Mouse (Mus musculus): Measurements from ENCODE around the gene Ctf2. TPM values are rescaled to one million over a fixed set of nuclear protein-coding genes. Genes with fewer than 3 reads are reported as not detected.

Gene Ctf2
- total and polyA plus RNA-seq, 3 experiments = 0.36 TPM; not detected in 2

- no peak for TF ChIP-seq ZMIZ1 (IDR thresholded peaks at IDR 0.05; ENCODE audit: low read depth, low read length)
- no peak for TF ChIP-seq MEF2A (IDR thresholded peaks at IDR 0.05; ENCODE audit: borderline replicate concordance, low read depth, low read length)
- TF ChIP-seq POLR2AphosphoS2 (IDR thresholded peaks at IDR 0.05; ENCODE audit: low read depth, low read length) = no peak
- 0 out of 2 replicates have a peak, but pooled peaks have one; percentile 25 for TF ChIP-seq IRF4 (IDR thresholded peaks at IDR 0.05; ENCODE audit: low read depth, low read length)
- TF ChIP-seq SIN3A (IDR thresholded peaks at IDR 0.05; ENCODE audit: low read length) = 0 out of 2 replicates have a peak, but pooled peaks have one; percentile 42
- TF ChIP-seq CHD1 (IDR thresholded peaks at IDR 0.05; ENCODE audit: low read depth, low read length) = no peak
- TF ChIP-seq CHD2 (IDR thresholded peaks at IDR 0.05; ENCODE audit: low read length) = peak; percentile 56
- peak; percentile 51; the same call in 1 of the 2 replicates for TF ChIP-seq RCOR1 (conservative IDR thresholded peaks at IDR 0.05; ENCODE audit: low read depth, low read length)
- peak; percentile 75 for TF ChIP-seq MAZ (IDR thresholded peaks at IDR 0.05; ENCODE audit: low read depth, low read length)
- no peak for TF ChIP-seq RAD21 (IDR thresholded peaks at IDR 0.05; ENCODE audit: low read depth, low read length)
- peak; percentile 54 for TF ChIP-seq USF1 (IDR thresholded peaks at IDR 0.05; ENCODE audit: low read depth, low read length)
- TF ChIP-seq TCF12 (IDR thresholded peaks at IDR 0.05; ENCODE audit: low read depth, low read length) = no peak; the same call in 1 of the 2 replicates
- TF ChIP-seq HCFC1 (IDR thresholded peaks at IDR 0.05; ENCODE audit: low read depth, low read length) = peak; percentile 87
- no peak for TF ChIP-seq EP300 (IDR thresholded peaks at IDR 0.05; ENCODE audit: low read length)
- TF ChIP-seq ZC3H11A (IDR thresholded peaks at IDR 0.05; ENCODE audit: low read depth, low read length) = no peak
Observed at GRCm38 (mm10) chr7:127745251-127745651, 13.3 kb upstream of the Ctf2 start (continued).

- H3K36me3 ChIP-seq (replicated peaks in 1 of 2; ENCODE audit: control insufficient read depth in 1 of 2, insufficient read depth in 1 of 2, low read length in 1 of 2) = peaks cover 16 to 19% of the 10 kb centered on the region in 2 experiments
- peak within 1 kb of the TSS; percentile 71 to 98 (median 87) for H3K4me3 ChIP-seq (replicated peaks in 1 of 3; ENCODE audit: low read depth in 2 of 3, low read length in 2 of 3, poor library complexity in 1 of 3)
- peak within 1 kb of the TSS; percentile 87 for H3K4me2 ChIP-seq (ENCODE audit: insufficient read depth, low read depth, poor library complexity, severe bottlenecking)
- peak within 1 kb of the TSS; percentile 73 for H3K9ac ChIP-seq (ENCODE audit: insufficient read depth, low read depth)
- H3K27me3 ChIP-seq (replicated peaks) = no peaks in the 10 kb centered on the region
- peaks cover 2% of the 10 kb centered on the region for H3K9me3 ChIP-seq (replicated peaks; ENCODE audit: low read length)
- peaks cover 4 to 18% of the 10 kb centered on the region in 2 experiments; a peak in 3 of 4 replicates for H3K4me1 ChIP-seq (ENCODE audit: control insufficient read depth in 1 of 2, insufficient read depth in 2 of 2)
- peak within 1 kb of the TSS; percentile 73 for H3K27ac ChIP-seq (ENCODE audit: insufficient read depth, low read depth)
- dilution Hi-C loops (cut with MboI; ENCODE audit: extremely low pct_ligation_motif_present, extremely low pct_unique_long_range_greater_than_20kb, low sequenced_read_pairs) = no loop called here
- no peaks in the 10 kb centered on the region for H3K79me2 ChIP-seq (replicated peaks; ENCODE audit: control insufficient read depth, extremely low read depth, insufficient read depth, poor library complexity, severe bottlenecking)
- in situ Hi-C loops (cut with MboI; ENCODE audit: low pct_ligation_motif_present, low pct_unique_long_range_greater_than_20kb, low sequenced_read_pairs) = no loop called here
- peak; percentile 82 for DNase-seq (ENCODE audit: extremely low read depth)
- TF ChIP-seq BHLHE40 (IDR thresholded peaks at IDR 0.05; ENCODE audit: low read depth, low read length) (no peak), SMC3 (IDR thresholded peaks at IDR 0.05; ENCODE audit: low read depth, low read length) (peak; percentile 69), ELF1 (IDR thresholded peaks at IDR 0.05; ENCODE audit: low read depth, low read length) (peak; percentile 39; the same call in 1 of the 2 replicates), TBP (conservative IDR thresholded peaks at IDR 0.05; ENCODE audit: low read depth, low read length) (no peak), USF1 (IDR thresholded peaks at IDR 0.05; ENCODE audit: low read depth, low read length) (no peak), ZNF384 (IDR thresholded peaks at IDR 0.05; ENCODE audit: low read depth, low read length) (no peak), MAFK (IDR thresholded peaks at IDR 0.05; ENCODE audit: insufficient replicate concordance, low read length) (no peak), GABPA (IDR thresholded peaks at IDR 0.05; ENCODE audit: insufficient replicate concordance, low read depth, low read length) (no peak), E2F4 (IDR thresholded peaks at IDR 0.05; ENCODE audit: insufficient replicate concordance, low read depth, low read length) (0 out of 2 replicates have a peak, but pooled peaks have one; percentile 26), NRF1 (IDR thresholded peaks at IDR 0.05; ENCODE audit: low read depth, low read length) (no peak), CHD2 (IDR thresholded peaks at IDR 0.05; ENCODE audit: low read length) (0 out of 2 replicates have a peak, but pooled peaks have one; percentile 24), POLR2A (IDR thresholded peaks at IDR 0.05; ENCODE audit: low read depth, low read length) (peak; percentile 28), CTCF (conservative IDR thresholded peaks at IDR 0.05 in 1 of 2, IDR thresholded peaks at IDR 0.05 in 1 of 2; ENCODE audit: low read depth in 2 of 2, low read length in 2 of 2) (peak; percentile 28 to 86; a peak in 2 of 4 replicates), CHD1 (IDR thresholded peaks at IDR 0.05; ENCODE audit: low read depth, low read length) (no peak; the same call in 1 of the 2 replicates), ETS1 (conservative IDR thresholded peaks at IDR 0.05; ENCODE audit: low read depth, low read length) (no peak), NELFE (IDR thresholded peaks at IDR 0.05; ENCODE audit: low read depth, low read length) (peak; percentile 51), ZMIZ1 (IDR thresholded peaks at IDR 0.05; ENCODE audit: low read depth, low read length) (0 out of 2 replicates have a peak, but pooled peaks have one; percentile 53), JUND (conservative IDR thresholded peaks at IDR 0.05; ENCODE audit: low read depth, low read length) (no peak), RCOR1 (conservative IDR thresholded peaks at IDR 0.05; ENCODE audit: low read depth, low read length) (0 out of 2 replicates have a peak, but pooled peaks have one; percentile 36), POLR2AphosphoS2 (IDR thresholded peaks at IDR 0.05; ENCODE audit: low read depth, low read length) (no peak), UBTF (IDR thresholded peaks at IDR 0.05; ENCODE audit: low read depth, low read length) (0 out of 2 replicates have a peak, but pooled peaks have one; percentile 36), MAX (IDR thresholded peaks at IDR 0.05; ENCODE audit: low read length) (peak; percentile 64), SIN3A (IDR thresholded peaks at IDR 0.05; ENCODE audit: low read length) (peak; percentile 62; the same call in 1 of the 2 replicates), PAX5 (IDR thresholded peaks at IDR 0.05; ENCODE audit: low read length) (no peak), JUN (IDR thresholded peaks at IDR 0.05; ENCODE audit: insufficient read depth, low read depth, low read length) (no peak), MEF2A (IDR thresholded peaks at IDR 0.05; ENCODE audit: borderline replicate concordance, low read depth, low read length) (0 out of 2 replicates have a peak, but pooled peaks have one; percentile 32), MAZ (IDR thresholded peaks at IDR 0.05; ENCODE audit: low read depth, low read length) (peak; percentile 95)
Observed at GRCm38 (mm10) chr7:127744366-127745045, 12.5 kb upstream of the Ctf2 start, which contains the start of gene Fbxl19. Gene Fbxl19, plus strand, starts transcription at chr7:127744543.

Measured in CH12.LX (cell line).